Mouse (Mus musculus) myocyte (in vitro differentiated cells): ENCODE results near the gene Lpin2.

Experiments
- CEBPB ChIP-seq: IDR thresholded peaks from 2 replicates; pipeline ENCODE4 v1.6.1; 2011; ENCODE audit warnings: mild to moderate bottlenecking, moderate library complexity; ENCODE audit not compliant: poor library complexity, insufficient read depth, severe bottlenecking
- E2F4 ChIP-seq: IDR thresholded peaks from one replicate; pipeline ENCODE4 v1.6.1; 2011; ENCODE audit warnings: mild to moderate bottlenecking, control low read depth, moderate library complexity; ENCODE audit not compliant: insufficient read depth
- MAX ChIP-seq: IDR thresholded peaks from one replicate; pipeline ENCODE4 v1.6.1; 2011; ENCODE audit warnings: low read depth, mild to moderate bottlenecking, control low read depth
- MYOG ChIP-seq, 3 experiments: IDR thresholded peaks; one replicate each; pipeline ENCODE4 v1.6.1; 2011; ENCODE audit warnings: control low read depth in 2 of 3, low read depth in 2 of 3, mild to moderate bottlenecking in 2 of 3; ENCODE audit not compliant: insufficient read length in 2 of 3, control insufficient read depth in 1 of 3, insufficient read depth in 1 of 3
- POLR2A ChIP-seq: IDR thresholded peaks from one replicate; pipeline ENCODE4 v1.6.1; 2011; ENCODE audit warnings: low read depth, mild to moderate bottlenecking, control low read depth, moderate library complexity; ENCODE audit not compliant: insufficient read length
- POLR2AphosphoS2 ChIP-seq: IDR thresholded peaks from one replicate; pipeline ENCODE4 v1.6.1; 2011; ENCODE audit warnings: low read depth, control low read depth; ENCODE audit not compliant: insufficient read length
- SRF ChIP-seq: IDR thresholded peaks from one replicate; pipeline ENCODE4 v1.6.1; 2011; ENCODE audit warnings: low read depth; ENCODE audit not compliant: control insufficient read depth, insufficient read length
- TCF12 ChIP-seq: IDR thresholded peaks from one replicate; pipeline ENCODE4 v1.6.1; 2011; ENCODE audit warnings: mild to moderate bottlenecking, control low read depth; ENCODE audit not compliant: poor library complexity, insufficient read depth, severe bottlenecking
- TCF3 ChIP-seq: IDR thresholded peaks from one replicate; pipeline ENCODE4 v1.6.1; 2011; ENCODE audit warnings: low read depth, control low read depth; ENCODE audit not compliant: insufficient read length
- USF1 ChIP-seq: IDR thresholded peaks from one replicate; pipeline ENCODE4 v1.6.1; 2011; ENCODE audit warnings: low read depth, mild to moderate bottlenecking, control low read depth, moderate library complexity

- TF ChIP-seq POLR2A (no peak), MAX (no peak), TCF3 (no peak), POLR2AphosphoS2 (no peak), TCF12 (no peak), USF1 (no peak), E2F4 (no peak), SRF (no peak), MYOG (IDR thresholded peaks at IDR 0.05; ENCODE audit: control insufficient read depth in 1 of 3, insufficient read depth in 1 of 3, insufficient read length in 2 of 3, low read depth in 2 of 3) (no peak), CEBPB (no peak)
These were observed 110.5 kb downstream of the Lpin2 start for GRCm38 (mm10) chr17:71292897-71293296.
